Mouse (Mus musculus) B cell, adult 2 months (primary cell): ENCODE measurements around the gene Obscn.

Experiments used
- DNase-seq, 2 experiments: peaks; one replicate each; pipeline ENCODE4 v3.0.0; 2022

Gene Obscn

GRCm38 (mm10) chr11:59135904-59136452 is at the start of gene Obscn:
Obscn (minus strand) TSS chr11:59136402.
- no peak for DNase-seq

- no peak for DNase-seq
Measured at GRCm38 (mm10) chr11:59185490-59185889, 49.3 kb upstream of the Obscn start.

- peak; percentile 47 to 53 for DNase-seq
Measured at GRCm38 (mm10) chr11:59183821-59184220, 47.6 kb upstream of the Obscn start.

GRCm38 (mm10) chr11:59182864-59183331 is 46.7 kb upstream of the Obscn start, which contains the start of gene Gjc2:
Gjc2 (minus strand) TSS chr11:59183213.
- no peak for DNase-seq

GRCm38 (mm10) chr11:59176921-59177320 is 40.7 kb upstream of the Obscn start:
- DNase-seq: no peak

- DNase-seq: no peak
Measured at GRCm38 (mm10) chr11:59176475-59176874, 40.3 kb upstream of the Obscn start.

GRCm38 (mm10) chr11:59174189-59174838 is 38.1 kb upstream of the Obscn start:
- no peak for DNase-seq

GRCm38 (mm10) chr11:59170549-59170948 is 34.3 kb upstream of the Obscn start:
- DNase-seq: no peak

- no peak for DNase-seq
Measured at GRCm38 (mm10) chr11:59169807-59170206, 33.6 kb upstream of the Obscn start.

GRCm38 (mm10) chr11:59165616-59166241 is 29.5 kb upstream of the Obscn start:
- no peak for DNase-seq

GRCm38 (mm10) chr11:59164384-59164783 is 28.2 kb upstream of the Obscn start:
- DNase-seq: no peak

- DNase-seq: peak; percentile 95 to 97
Measured at GRCm38 (mm10) chr11:59163255-59164236, 27.3 kb upstream of the Obscn start, which contains the start of gene Iba57. Iba57 (minus strand) TSS chr11:59163739.

- peak in 1 of 2 experiments; percentile 8 for DNase-seq
Measured at GRCm38 (mm10) chr11:59162443-59163254, 26.4 kb upstream of the Obscn start.

GRCm38 (mm10) chr11:59161398-59161797 is 25.2 kb upstream of the Obscn start:
- no peak for DNase-seq

GRCm38 (mm10) chr11:59159558-59159957 is 23.4 kb upstream of the Obscn start:
- no peak for DNase-seq

- DNase-seq: no peak
Measured at GRCm38 (mm10) chr11:59159099-59159498, 22.9 kb upstream of the Obscn start.

GRCm38 (mm10) chr11:59155900-59156299 is 19.7 kb upstream of the Obscn start:
- DNase-seq: no peak

- DNase-seq: no peak
Measured at GRCm38 (mm10) chr11:59154220-59154619, 18.0 kb upstream of the Obscn start.

GRCm38 (mm10) chr11:59151729-59152128 is 15.5 kb upstream of the Obscn start:
- DNase-seq: peak in 1 of 2 experiments; percentile 19

- no peak for DNase-seq
Measured at GRCm38 (mm10) chr11:59149302-59149701, 13.1 kb upstream of the Obscn start.

GRCm38 (mm10) chr11:59142962-59143361 is 6.8 kb upstream of the Obscn start:
- no peak for DNase-seq
